Mouse (Mus musculus) limb, embryonic 13.5 days (tissue): Measurements from ENCODE around the gene 0610030E20Rik. TPM values are rescaled to one million over a fixed set of nuclear protein-coding genes. Genes with fewer than 3 reads are reported as not detected.

ENCODE experiments used
- ATAC-seq: fragments of 200-750 bp; cut with Nextera tagmentation; 2 replicates; pipeline ENCODE4 v1.8.0; 2017; ENCODE audit warnings: low read depth, moderate number of reproducible peaks, moderate TSS enrichment; ENCODE audit not compliant: low FRiP score
- H3K27ac ChIP-seq: fragments of 300-500 bp; sonication (generic); 2 replicates; pipeline ENCODE4 v1.5.1; 2015; ENCODE audit warnings: inconsistent platforms, mild to moderate bottlenecking, moderate library complexity
- H3K27me3 ChIP-seq: fragments of 300-500 bp; sonication (generic); 2 replicates; pipeline ENCODE4 v1.6.1; 2015; ENCODE audit warnings: mild to moderate bottlenecking, inconsistent platforms
- H3K36me3 ChIP-seq: fragments of 300-500 bp; sonication (generic); 2 replicates; pipeline ENCODE4 v1.6.1; 2015; ENCODE audit warnings: inconsistent platforms, mild to moderate bottlenecking, moderate library complexity
- H3K4me1 ChIP-seq: fragments of 300-500 bp; sonication (generic); 2 replicates; pipeline ENCODE4 v1.6.1; 2015; ENCODE audit warnings: inconsistent platforms
- H3K4me2 ChIP-seq: fragments of 300-500 bp; sonication (generic); replicated peaks from 2 replicates; pipeline ENCODE4 v1.6.1; 2015; ENCODE audit warnings: inconsistent platforms, mild to moderate bottlenecking, moderate library complexity
- H3K4me3 ChIP-seq: fragments of 300-500 bp; sonication (generic); 2 replicates; pipeline ENCODE4 v1.5.1; 2015; ENCODE audit warnings: moderate library complexity, mild to moderate bottlenecking, inconsistent platforms
- H3K9ac ChIP-seq: fragments of 300-500 bp; sonication (generic); 2 replicates; pipeline ENCODE4 v1.6.1; 2015; ENCODE audit warnings: mild to moderate bottlenecking, inconsistent platforms
- H3K9me3 ChIP-seq: fragments of 300-500 bp; sonication (generic); 2 replicates; pipeline ENCODE4 v1.6.1; 2016; ENCODE audit warnings: inconsistent platforms
- WGBS: fragments of 180-500 bp; shearing (Covaris S2); methylation state at CpG from one replicate; pipeline ENCODE4 v1.1.7; 2015; 5-methylcytosine and 5-hydroxymethylcytosine counted together
- polyA plus RNA-seq: library from polyadenylated mRNA; unstranded; fragments of >200 nt; fragmentation: Nextera tagmentation; extraction: Ambion mirVana; gene quantifications from 2 replicates; pipeline ENCODE4 v1.2.1, GENCODE M21; 2015

Gene 0610030E20Rik
- polyA plus RNA-seq, 1 experiment from 2014 or later, result 30.2 TPM

DNA sequence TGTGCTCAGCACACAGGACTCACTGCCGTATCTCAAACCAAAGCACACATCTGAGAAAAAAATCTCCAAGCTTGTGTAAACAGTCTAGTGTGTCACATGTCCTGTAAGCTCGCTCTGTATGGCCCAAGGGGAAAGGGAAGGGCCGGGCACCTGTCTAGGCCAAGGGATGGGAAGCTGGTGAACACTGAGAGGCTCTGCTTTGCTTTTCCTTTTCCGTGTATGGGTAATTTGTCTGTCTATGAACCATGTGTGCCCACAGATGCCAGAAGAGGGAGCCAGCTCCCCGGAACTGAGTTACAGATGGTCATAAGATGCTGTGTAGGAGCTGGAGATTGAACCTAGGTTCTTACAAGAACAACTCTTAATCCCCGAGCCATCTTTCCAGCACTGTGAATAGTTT is 20.8 kb upstream of the 0610030E20Rik start:
- H3K36me3 ChIP-seq, result peaks cover 95% of the 10 kb centered on the region
- H3K27ac ChIP-seq, result no peak overlapping the region
- H3K9me3 ChIP-seq, result no peaks in the 10 kb centered on the region
- H3K4me3 ChIP-seq, result no peak overlapping the region
- no peaks in the 10 kb centered on the region for H3K4me1 ChIP-seq
- H3K9ac ChIP-seq, result no peak overlapping the region
- WGBS, result 67% methylated on average over 6 of the region's 6 CpGs
- no peak overlapping the region for H3K4me2 ChIP-seq
- no peaks in the 10 kb centered on the region for H3K27me3 ChIP-seq
- no peak for ATAC-seq

DNA sequence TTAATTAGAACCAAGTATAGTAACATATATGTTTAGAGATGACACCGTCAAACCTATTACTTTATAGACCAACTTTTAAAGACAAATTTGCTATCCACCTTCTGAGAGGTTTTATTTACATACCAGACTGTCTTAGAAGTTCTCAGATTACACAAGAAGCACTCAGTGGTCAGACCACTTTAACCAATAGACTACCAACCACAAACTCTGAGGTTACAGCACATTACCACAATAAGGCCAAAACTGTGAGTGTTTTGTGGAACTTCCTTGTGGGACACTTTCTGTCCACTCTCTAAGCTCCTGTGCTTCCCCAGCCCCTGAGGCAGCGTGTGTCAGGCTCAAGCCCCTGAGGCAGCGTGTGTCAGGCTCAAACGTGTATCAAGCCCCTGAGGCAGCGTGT is 18.1 kb upstream of the 0610030E20Rik start:
- Histone ChIP-seq H3K4me2 (no peak overlapping the region), H3K9ac (no peak overlapping the region), H3K4me1 (no peaks in the 10 kb centered on the region), H3K27me3 (no peaks in the 10 kb centered on the region), H3K4me3 (no peak overlapping the region), H3K9me3 (no peaks in the 10 kb centered on the region), H3K36me3 (peaks cover 95% of the 10 kb centered on the region), H3K27ac (no peak overlapping the region)
- 91% methylated on average over 5 of the region's 5 CpGs for WGBS
- ATAC-seq, result no peak

DNA sequence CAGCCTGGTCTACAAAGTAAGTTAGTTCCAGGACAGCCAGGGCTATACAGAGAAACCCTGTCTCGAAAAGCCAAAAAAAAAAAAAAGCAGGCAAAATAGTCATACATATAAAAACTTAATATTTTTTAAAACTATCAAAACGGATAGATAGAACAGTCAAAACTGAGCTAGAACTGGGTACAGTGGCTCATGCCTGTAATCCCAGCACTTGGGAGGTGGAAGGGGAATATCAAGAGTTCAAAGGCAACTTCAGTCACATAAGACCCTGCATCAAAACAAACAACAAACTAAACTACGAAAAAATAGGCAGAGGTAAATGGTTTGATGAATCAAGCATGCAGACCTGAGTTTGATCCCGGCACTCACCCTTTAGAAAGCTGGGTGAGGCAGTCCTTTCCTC is 17.0 kb upstream of the 0610030E20Rik start:
- Histone ChIP-seq H3K9me3 (no peaks in the 10 kb centered on the region), H3K9ac (no peak overlapping the region), H3K36me3 (peaks cover 93% of the 10 kb centered on the region), H3K27ac (no peak overlapping the region), H3K4me1 (no peaks in the 10 kb centered on the region), H3K4me3 (no peak overlapping the region), H3K27me3 (no peaks in the 10 kb centered on the region), H3K4me2 (no peak overlapping the region)
- WGBS, result 93% methylated on average over 4 of the region's 4 CpGs
- no peak for ATAC-seq

DNA sequence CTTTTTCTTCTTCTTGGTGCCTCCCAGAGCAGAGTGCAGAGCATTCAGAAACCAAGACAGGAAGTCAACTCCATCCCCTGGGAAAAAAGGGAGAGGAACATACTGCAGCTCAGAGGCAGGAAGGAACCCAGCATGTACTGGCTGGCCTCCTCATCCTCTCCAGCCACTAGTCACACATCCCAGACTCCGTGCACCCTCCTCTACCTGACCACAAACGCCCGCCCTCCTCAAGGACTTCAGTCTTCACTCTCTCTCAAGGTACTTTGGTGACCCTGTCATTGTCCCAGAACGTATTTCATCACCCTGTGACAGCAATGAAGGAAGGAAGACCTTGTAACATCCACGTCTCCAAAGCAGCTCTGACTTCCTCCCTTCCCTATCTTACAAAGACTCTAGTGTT is 14.0 kb upstream of the 0610030E20Rik start:
- Histone ChIP-seq H3K4me1 (no peaks in the 10 kb centered on the region), H3K27ac (no peak overlapping the region), H3K4me2 (no peak overlapping the region), H3K4me3 (no peak overlapping the region), H3K9ac (no peak overlapping the region), H3K9me3 (no peaks in the 10 kb centered on the region), H3K36me3 (peaks cover 96% of the 10 kb centered on the region), H3K27me3 (no peaks in the 10 kb centered on the region)
- 85% methylated on average over 5 of the region's 5 CpGs for WGBS
- ATAC-seq, result no peak

DNA sequence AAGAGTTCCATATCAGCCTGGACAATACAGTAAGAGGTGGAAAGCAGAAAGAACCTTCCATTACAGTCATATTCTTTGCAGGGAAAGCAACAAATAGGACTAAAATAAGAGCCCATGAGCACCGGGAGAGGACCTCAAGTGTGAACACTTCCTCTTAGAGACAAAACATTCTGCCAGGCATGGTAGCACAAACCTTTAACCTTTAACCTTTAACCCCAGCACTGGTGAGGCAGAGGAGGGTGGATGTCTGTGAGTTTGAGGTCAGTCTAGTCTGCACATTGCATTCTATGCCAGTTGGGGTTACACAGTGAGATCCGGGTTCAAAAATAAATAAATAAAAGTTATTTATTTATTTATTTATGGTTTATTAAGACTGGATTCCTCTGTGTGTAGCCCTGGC is 6.6 kb upstream of the 0610030E20Rik start:
- H3K4me1 ChIP-seq, result peaks cover 14% of the 10 kb centered on the region
- 71% methylated on average over 2 of the region's 2 CpGs for WGBS
- H3K9me3 ChIP-seq, result no peaks in the 10 kb centered on the region
- H3K4me3 ChIP-seq, result no peak overlapping the region
- H3K27me3 ChIP-seq, result no peaks in the 10 kb centered on the region
- no peak overlapping the region for H3K9ac ChIP-seq
- no peak overlapping the region; the same call in 1 of the 2 replicates for H3K27ac ChIP-seq
- H3K36me3 ChIP-seq, result peaks cover 59% of the 10 kb centered on the region
- ATAC-seq, result no peak
- no peak overlapping the region for H3K4me2 ChIP-seq

DNA sequence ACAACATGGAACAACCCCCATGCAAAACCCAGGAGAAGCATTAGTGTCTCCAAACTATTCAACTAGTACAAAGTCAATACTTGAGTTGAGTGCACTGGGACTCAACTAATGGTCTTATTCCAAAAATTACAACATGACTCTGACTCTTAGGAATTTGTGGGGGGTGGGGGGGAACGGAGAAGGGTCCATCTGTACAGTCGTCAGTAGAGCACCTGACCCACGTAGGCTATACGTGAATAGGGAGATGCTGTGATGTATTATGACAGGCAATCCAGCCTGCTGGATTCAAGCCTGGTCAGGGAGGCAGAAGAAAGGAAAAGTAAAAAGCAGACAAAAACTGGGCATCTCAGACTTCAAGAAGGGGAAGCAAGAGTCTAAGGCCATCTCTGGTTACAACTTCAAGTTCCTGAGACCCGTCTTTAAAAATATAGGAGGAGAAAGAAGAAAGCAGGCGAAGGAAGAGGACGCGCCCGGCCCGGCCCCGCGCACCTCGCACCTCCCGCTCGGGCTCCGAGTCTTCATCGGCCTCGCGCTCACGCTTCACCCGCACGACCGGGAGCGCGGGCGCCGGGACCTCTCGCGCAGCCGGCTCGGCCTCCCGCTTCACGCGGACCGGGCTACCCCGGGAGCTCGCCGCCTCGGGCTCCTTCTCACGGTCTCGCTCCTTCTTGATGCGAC is 2.6 kb upstream of the 0610030E20Rik start:
- WGBS, result under 1% methylated on average over 42 of the region's 42 CpGs
- Histone ChIP-seq H3K27ac (peak overlapping the region; percentile 44; the same call in 1 of the 2 replicates), H3K36me3 (peaks cover 30% of the 10 kb centered on the region), H3K9me3 (no peaks in the 10 kb centered on the region), H3K4me1 (peaks cover 40% of the 10 kb centered on the region), H3K4me3 (peak overlapping the region; percentile 90), H3K9ac (peak overlapping the region; percentile 92), H3K27me3 (no peaks in the 10 kb centered on the region), H3K4me2 (peak overlapping the region; percentile 91)
- peak; percentile 20; the same call in 1 of the 2 replicates for ATAC-seq

DNA sequence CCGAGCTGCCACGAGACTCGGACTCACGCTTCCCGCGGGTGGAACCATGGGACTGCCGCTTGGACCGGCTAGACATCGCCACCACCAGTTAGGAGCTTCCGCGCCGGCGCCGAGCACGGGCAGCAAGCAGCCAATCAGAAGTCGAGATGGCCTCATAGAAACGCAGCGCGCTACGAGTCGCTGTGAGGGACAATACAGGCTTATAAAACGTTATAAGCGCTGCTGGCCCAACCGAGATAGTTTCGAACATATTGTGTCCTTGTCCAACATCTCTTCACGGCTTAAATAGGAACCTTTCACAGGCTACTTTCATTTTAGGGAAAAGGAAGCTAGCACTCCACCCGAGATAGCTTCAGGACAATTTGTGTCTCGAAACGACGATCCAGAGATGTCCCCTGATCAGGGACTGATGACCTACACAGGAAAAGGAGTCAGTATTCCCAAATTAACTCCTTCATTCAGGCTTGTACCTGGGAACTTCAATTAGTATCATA is 2.0 kb upstream of the 0610030E20Rik start, which contains the start of gene Usp39:
Gene Usp39, minus strand, starts transcription at position 111 of the 494 bp plus-strand sequence.
- ATAC-seq, result peak; percentile 85
- Histone ChIP-seq H3K27ac (peak within 1 kb of the TSS; percentile 44; the same call in 1 of the 2 replicates), H3K9me3 (no peaks in the 10 kb centered on the region), H3K4me3 (peak within 1 kb of the TSS; percentile 90), H3K27me3 (no peaks in the 10 kb centered on the region), H3K4me1 (peaks cover 40% of the 10 kb centered on the region), H3K36me3 (peaks cover 31% of the 10 kb centered on the region), H3K9ac (peak within 1 kb of the TSS; percentile 92), H3K4me2 (peak within 1 kb of the TSS; percentile 91)
- under 1% methylated on average over 30 of the region's 30 CpGs for WGBS

DNA sequence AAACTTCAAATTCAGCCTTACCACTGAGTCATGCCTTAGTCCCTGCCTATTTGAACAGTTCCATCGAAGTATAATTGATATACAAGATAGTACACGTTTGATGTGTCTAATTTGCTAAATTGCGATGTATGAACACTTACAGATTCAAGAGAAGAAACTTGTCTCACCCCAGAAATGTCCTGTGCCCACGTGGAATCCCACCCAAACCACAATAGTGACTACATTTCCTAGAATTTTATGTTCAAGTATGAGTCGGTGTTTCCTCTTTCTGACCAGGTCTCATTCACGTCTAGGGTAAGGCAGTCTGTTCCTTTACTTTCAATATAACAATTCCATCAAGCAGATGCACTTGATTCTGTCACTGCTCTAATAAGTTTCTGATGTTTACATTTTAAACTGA is 1.5 kb upstream of the 0610030E20Rik start:
- no peak for ATAC-seq
- Histone ChIP-seq H3K9me3 (no peaks in the 10 kb centered on the region), H3K27me3 (no peaks in the 10 kb centered on the region), H3K4me1 (peaks cover 40% of the 10 kb centered on the region), H3K27ac (no peak overlapping the region), H3K36me3 (peaks cover 36% of the 10 kb centered on the region), H3K4me2 (peak overlapping the region; percentile 91), H3K4me3 (peak overlapping the region; percentile 90), H3K9ac (peak overlapping the region; percentile 92; the same call in 1 of the 2 replicates)
- 46% methylated on average over 6 of the region's 6 CpGs for WGBS

DNA sequence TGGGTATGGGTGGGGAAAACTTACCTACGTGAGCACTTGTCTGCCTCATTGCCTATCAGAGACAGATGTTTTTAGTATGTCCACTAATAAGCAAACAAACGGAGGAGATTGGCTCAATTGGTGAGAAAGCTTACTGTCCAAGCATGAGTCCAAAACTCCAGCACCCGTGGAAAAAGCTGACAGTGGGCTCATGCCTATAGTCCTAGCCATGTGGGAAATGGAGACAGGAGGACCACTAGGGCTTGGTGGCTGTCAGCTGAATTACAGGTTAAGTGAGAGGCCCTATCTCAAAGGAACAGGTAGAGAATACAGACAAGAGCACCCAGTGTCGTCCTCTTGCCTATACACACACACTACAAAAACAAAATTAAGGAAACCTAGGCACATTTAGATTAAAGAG is 856 bp upstream of the 0610030E20Rik start:
- ATAC-seq, result no peak
- Histone ChIP-seq H3K4me1 (peaks cover 41% of the 10 kb centered on the region), H3K4me3 (no peak overlapping the region), H3K27me3 (no peaks in the 10 kb centered on the region), H3K9ac (no peak overlapping the region), H3K4me2 (0 out of 2 replicates have a peak overlapping the region, but pooled peaks have one; percentile 1), H3K27ac (no peak overlapping the region), H3K9me3 (no peaks in the 10 kb centered on the region), H3K36me3 (peaks cover 32% of the 10 kb centered on the region)
- WGBS, result 88% methylated on average over 4 of the region's 4 CpGs

DNA sequence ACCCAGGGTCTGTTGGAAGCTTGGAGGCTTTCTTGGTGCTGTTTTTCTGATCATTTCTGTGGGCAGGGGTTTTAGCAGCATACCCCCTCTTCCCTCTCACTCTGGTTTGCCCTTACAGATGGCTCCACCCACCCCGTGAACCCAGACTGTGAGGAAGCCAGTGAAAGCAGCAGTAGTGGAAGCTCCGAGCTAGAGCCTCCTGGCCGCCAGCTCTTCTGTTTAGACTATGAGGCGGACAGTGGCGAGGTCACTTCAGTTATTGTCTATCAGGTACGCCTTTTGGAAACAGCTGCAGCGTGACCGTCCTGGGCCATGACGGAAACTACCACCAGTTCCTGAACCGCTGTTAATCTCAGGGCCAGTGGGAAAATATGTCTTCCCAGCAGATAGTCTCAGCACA is 1.3 kb downstream of the 0610030E20Rik start:
- peak overlapping the region; percentile 85 for H3K4me3 ChIP-seq
- peaks cover 25% of the 10 kb centered on the region for H3K36me3 ChIP-seq
- no peak overlapping the region for H3K27ac ChIP-seq
- H3K9ac ChIP-seq, result peak overlapping the region; percentile 91
- H3K4me2 ChIP-seq, result peak overlapping the region; percentile 88
- whole genome bisulfite sequencing, result 83% methylated on average over 10 of the region's 10 CpGs
- peaks cover 61% of the 10 kb centered on the region for H3K4me1 ChIP-seq
- H3K27me3 ChIP-seq, result no peaks in the 10 kb centered on the region
- H3K9me3 ChIP-seq, result no peaks in the 10 kb centered on the region
- no peak for ATAC-seq

DNA sequence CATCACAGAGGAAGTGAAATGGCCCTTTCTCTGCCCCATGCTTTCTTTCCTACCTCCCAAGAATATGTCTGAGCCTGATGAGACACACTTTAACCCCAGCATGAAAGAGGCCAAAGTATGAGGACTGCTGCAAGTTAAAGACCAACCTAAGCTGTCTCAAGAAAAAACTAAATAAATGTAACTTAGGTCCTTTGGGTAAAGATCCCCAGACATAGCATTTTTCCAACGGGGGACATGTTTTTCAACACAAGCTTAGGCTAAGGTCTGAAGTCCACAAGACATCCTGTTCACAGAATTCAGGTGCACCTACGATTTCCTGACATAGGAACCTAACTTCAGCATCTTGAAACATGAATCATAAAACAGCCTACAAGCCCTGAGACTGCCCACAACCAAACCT is 3.1 kb downstream of the 0610030E20Rik start:
- 93% methylated on average over 2 of the region's 2 CpGs for WGBS

DNA sequence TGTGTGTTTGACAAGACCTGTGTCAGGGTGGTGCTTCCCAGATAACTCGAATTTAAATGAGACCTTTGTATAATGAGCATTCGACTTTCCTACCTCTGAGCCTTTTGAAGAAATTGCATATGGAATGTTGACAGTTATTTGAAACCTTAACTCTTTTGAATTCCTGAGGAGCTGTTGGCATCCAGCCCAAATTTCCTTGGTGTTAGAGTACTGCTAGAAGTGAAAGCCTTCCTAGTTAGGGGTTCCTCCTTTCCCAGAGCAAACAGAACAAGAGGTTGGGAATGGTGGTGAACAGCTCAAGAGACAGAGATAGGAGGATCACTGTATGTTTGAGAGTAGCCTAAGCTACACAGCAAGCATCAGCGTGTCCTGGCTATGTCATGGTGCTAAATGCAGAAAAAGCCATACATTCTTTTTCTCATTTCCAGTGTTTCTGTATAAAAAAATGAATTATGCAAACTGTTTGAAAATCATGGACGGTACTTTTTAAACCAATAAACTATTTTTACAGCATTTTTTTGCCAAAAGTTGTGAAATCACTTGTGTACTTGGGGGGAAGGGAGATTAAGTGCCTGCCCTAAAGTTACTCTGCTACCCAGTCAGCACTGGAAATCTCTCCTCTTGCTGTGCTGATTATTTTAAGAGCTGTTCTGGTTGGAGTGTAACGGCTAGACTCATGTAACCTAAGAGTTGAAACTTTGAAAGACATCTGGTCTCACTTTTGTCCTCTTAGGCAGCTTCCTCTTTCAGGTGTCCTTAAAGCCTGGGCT is 5.7 kb downstream of the 0610030E20Rik start:
- Histone ChIP-seq H3K27ac (peak overlapping the region; percentile 63; the same call in 1 of the 2 replicates), H3K36me3 (peaks cover 27% of the 10 kb centered on the region), H3K27me3 (no peaks in the 10 kb centered on the region), H3K4me1 (peaks cover 68% of the 10 kb centered on the region), H3K4me3 (no peak overlapping the region), H3K9ac (no peak overlapping the region), H3K9me3 (no peaks in the 10 kb centered on the region), H3K4me2 (0 out of 2 replicates have a peak overlapping the region, but pooled peaks have one; percentile 11)
- no peak for ATAC-seq
- 43% methylated on average over 5 of the region's 5 CpGs for WGBS

More for the DNA sequence above, 3.1 kb downstream of the 0610030E20Rik start:
- no peak for ATAC-seq
- Histone ChIP-seq H3K36me3 (peaks cover 25% of the 10 kb centered on the region), H3K9me3 (no peaks in the 10 kb centered on the region), H3K27me3 (no peaks in the 10 kb centered on the region), H3K4me3 (no peak overlapping the region), H3K4me1 (peaks cover 62% of the 10 kb centered on the region), H3K4me2 (no peak overlapping the region), H3K9ac (no peak overlapping the region), H3K27ac (no peak overlapping the region)
